Mouse (Mus musculus) embryo, embryonic 11.5 days (tissue): ENCODE measurements at regions not wholly inside any gene's neighbourhood (a gene's known extent, or its start where the extent isn't known, plus 50 kb on each side); places are given as distances from the start of the nearest gene placed in this dataset.
A peak's percentile ranks its signal among the peaks of the same experiment; 100 is the strongest.

Source experiments
- DNase-seq: peaks from one replicate; pipeline ENCODE4 v3.0.0-alpha.2; 2012; ENCODE audit warnings: low read depth, low spot score

DNA sequence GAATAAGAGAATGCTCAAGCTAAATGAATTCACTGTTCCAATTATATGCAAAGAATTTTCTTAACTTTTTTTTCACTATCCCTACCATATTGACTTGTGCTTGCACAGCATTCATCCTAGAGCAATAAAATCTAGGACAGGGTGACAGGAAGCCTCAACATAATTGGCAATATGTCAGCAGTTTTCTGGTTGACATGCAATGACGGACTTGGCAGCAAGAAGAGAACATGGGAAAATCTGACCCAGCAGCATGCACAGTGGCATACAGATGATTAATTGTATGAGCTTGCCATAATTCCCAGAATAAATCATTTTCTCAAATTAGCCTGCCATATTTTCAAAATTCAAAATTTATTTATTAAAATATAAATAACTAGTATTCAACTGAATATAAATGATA, 152.7 kb downstream of the Amy2a5 start:
- no peak for DNase-seq

DNA sequence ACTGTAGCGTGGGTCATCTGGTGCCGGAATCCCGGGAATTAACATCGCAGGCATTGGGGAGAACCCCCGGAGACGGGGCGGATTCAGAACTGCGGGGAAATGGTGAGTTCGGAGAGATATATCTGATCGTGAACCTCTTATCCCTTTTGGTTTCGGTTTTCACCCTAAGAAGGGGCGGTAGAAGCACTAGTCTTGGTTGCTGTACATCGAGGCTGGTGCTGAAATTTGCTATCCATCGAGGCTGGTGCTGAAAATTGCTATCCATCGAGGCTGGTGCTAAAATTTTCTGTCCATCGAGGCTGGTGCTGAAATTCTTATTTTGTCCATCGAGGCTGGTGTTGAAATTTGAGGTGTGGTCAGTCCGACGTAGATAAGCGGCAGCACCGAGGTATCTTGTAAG, 167.8 kb downstream of the Amy2a5 start:
- peak; percentile 3 for DNase-seq

DNA sequence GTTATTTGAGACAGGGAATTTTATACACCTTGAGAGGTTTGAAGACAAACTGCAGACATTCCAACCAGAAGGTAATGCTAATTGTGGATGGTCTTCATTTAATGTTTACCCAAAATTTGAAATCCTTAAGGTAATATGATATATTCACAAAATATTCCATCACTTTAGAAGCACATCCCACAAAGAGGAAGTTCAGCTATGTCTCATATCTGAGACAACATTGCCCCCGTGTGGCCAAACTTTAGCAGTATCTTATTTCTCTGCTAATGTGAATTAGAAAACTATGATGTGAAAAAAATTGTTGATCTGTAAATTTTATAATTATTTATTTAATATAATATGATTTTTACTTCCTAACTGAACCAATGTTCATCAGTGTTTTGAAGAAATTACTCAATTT, 177.9 kb downstream of the Amy2a5 start:
- peak; percentile 37 for DNase-seq
